Mouse (Mus musculus) hindbrain, embryonic 11.5 days (tissue): ENCODE data around the gene Lamtor1. TPM values are rescaled to one million over a fixed set of nuclear protein-coding genes. Genes with fewer than 3 reads are reported as not detected.

Experiments
- ATAC-seq: fragments of 200-750 bp; cut with Nextera tagmentation; 2 replicates; pipeline ENCODE4 v1.8.0; 2017; ENCODE audit warnings: mild to moderate bottlenecking, moderate TSS enrichment, moderate library complexity; ENCODE audit not compliant: low FRiP score
- DNase-seq: peaks from one replicate; pipeline ENCODE4 v3.0.0-alpha.2; 2015; ENCODE audit warnings: low spot score
- H3K27ac ChIP-seq: fragments of 300-500 bp; sonication (generic); 2 replicates; pipeline ENCODE4 v1.5.1; 2014; ENCODE audit warnings: mild to moderate bottlenecking, low read depth, low read length
- H3K27me3 ChIP-seq: fragments of 300-500 bp; sonication (generic); 2 replicates; pipeline ENCODE4 v1.6.1; 2014; ENCODE audit warnings: mild to moderate bottlenecking, low read length, moderate library complexity, mixed read lengths; ENCODE audit not compliant: control insufficient read depth, insufficient read depth
- H3K36me3 ChIP-seq: fragments of 300-500 bp; sonication (generic); 2 replicates; pipeline ENCODE4 v1.6.1; 2014; ENCODE audit warnings: mild to moderate bottlenecking, low read length, moderate library complexity, mixed read lengths; ENCODE audit not compliant: control insufficient read depth, insufficient read depth
- H3K4me1 ChIP-seq: fragments of 300-500 bp; sonication (generic); replicated peaks from 2 replicates; pipeline ENCODE4 v1.6.1; 2014; ENCODE audit warnings: low read length, mixed read lengths; ENCODE audit not compliant: control insufficient read depth, insufficient read depth
- H3K4me2 ChIP-seq: fragments of 300-500 bp; sonication (generic); replicated peaks from 2 replicates; pipeline ENCODE4 v1.6.1; 2014; ENCODE audit warnings: mild to moderate bottlenecking, low read depth, low read length
- H3K4me3 ChIP-seq: fragments of 300-500 bp; sonication (generic); 2 replicates; pipeline ENCODE4 v1.5.1; 2014; ENCODE audit warnings: low read depth, low read length
- H3K9ac ChIP-seq: fragments of 300-500 bp; sonication (generic); 2 replicates; pipeline ENCODE4 v1.6.1; 2014; ENCODE audit warnings: low read depth, low read length
- H3K9me3 ChIP-seq: fragments of 300-500 bp; sonication (generic); 2 replicates; pipeline ENCODE4 v1.6.1; 2016; ENCODE audit warnings: low read length; ENCODE audit not compliant: control insufficient read depth
- WGBS: fragments of 180-500 bp; shearing (Covaris S2); extraction: QIAGEN DNeasy Blood & Tissue Kit; methylation state at CpG from one replicate; pipeline ENCODE4 v1.1.7; 2014; 5-methylcytosine and 5-hydroxymethylcytosine counted together
- polyA plus RNA-seq: library from polyadenylated mRNA; unstranded; fragments of >200 nt; fragmentation: Nextera tagmentation; extraction: Ambion mirVana; gene quantifications from 2 replicates; pipeline ENCODE4 v1.2.1, GENCODE M21; 2014

Lamtor1 gene
- polyA plus RNA-seq, 1 experiment from 2014 or later = 127 TPM

DNA sequence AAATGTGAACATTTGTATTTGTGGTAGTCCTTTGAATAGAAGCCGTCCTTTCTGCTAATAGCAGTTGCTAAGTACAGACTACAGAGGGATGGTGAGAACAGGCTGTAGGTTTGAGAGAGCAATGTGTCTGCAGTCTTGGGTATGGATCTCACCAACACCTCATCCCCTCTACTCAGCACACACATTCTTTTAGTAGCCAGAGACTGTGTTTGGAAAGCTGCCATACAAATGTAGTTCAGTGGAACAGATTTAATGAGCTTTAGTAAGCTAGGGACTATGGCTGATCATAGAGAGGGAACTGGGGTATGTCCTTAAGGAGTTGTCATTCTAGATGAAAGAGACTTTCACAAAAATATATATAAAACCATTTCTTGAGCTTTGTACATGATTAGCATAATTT lies 61.6 kb downstream of the Lamtor1 start:
- Histone ChIP-seq H3K9me3 (no peaks in the 10 kb centered on the region), H3K27ac (no peak overlapping the region), H3K9ac (no peak overlapping the region), H3K27me3 (no peaks in the 10 kb centered on the region), H3K4me2 (no peak overlapping the region), H3K36me3 (no peaks in the 10 kb centered on the region), H3K4me1 (peaks cover 6% of the 10 kb centered on the region; the same call in 1 of the 2 replicates), H3K4me3 (no peak overlapping the region)
- DNase-seq (no peak), ATAC-seq (no peak)
- 97% methylated on average over 1 of the region's 1 CpGs for WGBS

DNA sequence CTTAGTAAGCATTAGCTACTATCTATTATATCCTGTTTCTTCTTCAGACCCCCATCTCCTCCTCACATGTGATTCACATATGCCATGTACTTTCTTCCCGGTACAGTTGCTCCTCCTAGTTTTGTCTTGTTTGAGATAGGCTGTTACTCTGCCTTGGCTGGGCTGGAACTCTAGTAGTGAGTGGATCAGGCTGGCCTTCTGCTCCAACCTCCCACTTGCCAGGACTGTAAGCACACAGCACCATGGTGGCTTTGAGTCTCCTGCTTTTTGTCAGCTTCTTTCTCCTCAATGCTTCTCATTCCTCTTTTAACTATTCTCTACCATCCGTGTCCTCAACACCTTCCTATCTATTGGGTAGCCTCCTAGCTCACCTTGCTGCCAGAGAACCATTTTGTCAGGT lies 63.0 kb downstream of the Lamtor1 start:
- H3K9me3 ChIP-seq = no peaks in the 10 kb centered on the region
- DNase-seq (no peak), ATAC-seq (no peak)
- peaks cover 6% of the 10 kb centered on the region for H3K4me1 ChIP-seq
- H3K4me3 ChIP-seq = no peak overlapping the region
- H3K9ac ChIP-seq = peak overlapping the region; percentile 31; the same call in 1 of the 2 replicates
- WGBS = 79% methylated on average over 2 of the region's 2 CpGs
- H3K36me3 ChIP-seq = no peaks in the 10 kb centered on the region
- no peak overlapping the region for H3K4me2 ChIP-seq
- H3K27ac ChIP-seq = peak overlapping the region; percentile 99; the same call in 1 of the 2 replicates
- H3K27me3 ChIP-seq = no peaks in the 10 kb centered on the region

DNA sequence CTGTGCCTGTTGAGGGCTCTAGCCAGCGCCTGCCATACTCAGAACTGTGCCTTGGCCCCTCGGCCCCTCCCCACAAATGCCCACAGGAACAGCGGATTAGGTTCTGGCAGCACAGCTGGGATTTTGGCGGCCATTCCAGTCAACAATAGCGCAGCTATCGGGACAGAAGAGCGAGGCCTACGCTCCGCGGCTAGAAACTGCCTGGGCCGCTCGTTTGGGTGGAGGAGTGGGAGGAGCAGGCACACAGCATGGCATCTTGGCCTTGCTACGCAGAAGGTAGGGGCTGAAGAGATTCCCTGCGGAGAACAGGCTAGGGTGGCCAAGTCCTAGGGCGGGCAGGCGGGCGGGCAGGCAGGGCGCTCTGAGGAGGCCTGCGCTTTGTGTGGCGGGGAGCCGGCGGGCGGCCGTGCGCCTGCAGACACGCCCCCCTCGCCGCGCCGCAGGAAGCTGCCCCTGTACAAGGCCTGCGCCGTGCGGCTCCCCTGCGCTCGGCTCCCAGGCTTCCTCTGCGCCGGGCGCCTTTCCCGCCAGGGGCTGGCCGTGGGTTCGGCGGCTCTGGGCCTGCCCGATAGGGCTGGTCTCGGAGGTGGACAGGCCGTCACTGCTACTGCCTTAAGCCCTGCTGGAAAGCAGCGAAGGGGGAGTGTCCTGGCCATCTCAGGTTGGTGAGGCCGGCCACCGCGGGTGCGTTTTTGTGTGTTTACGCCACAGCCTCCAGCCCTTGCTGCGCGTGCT lies 64.2 kb downstream of the Lamtor1 start:
- Histone ChIP-seq H3K27me3 (no peaks in the 10 kb centered on the region), H3K4me2 (peak overlapping the region; percentile 76), H3K9ac (peak overlapping the region; percentile 96), H3K4me1 (peaks cover 6% of the 10 kb centered on the region), H3K4me3 (peak overlapping the region; percentile 74), H3K36me3 (no peaks in the 10 kb centered on the region), H3K9me3 (no peaks in the 10 kb centered on the region), H3K27ac (peak overlapping the region; percentile 99)
- WGBS = under 1% methylated on average over 43 of the region's 53 CpGs
- peak; percentile 85 for DNase-seq
- peak; percentile 95 for ATAC-seq

DNA sequence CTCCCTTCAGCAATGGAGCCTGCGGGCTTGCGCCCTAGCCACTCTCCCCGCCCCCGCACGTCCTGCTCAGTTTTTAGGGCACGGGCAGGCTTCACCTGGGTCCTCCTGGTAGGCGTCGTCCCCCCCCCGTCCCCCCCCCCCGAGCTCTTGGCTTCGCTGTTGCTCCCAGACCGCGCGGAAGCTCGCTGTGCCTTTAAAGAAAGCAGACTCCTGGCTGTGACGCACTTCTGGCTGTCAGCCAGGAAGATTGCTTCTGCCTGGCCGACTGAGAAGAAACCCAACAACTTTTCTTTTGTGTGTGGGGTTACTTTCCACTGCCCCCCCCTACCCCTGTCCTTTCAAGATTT lies 64.7 kb downstream of the Lamtor1 start:
- peak; percentile 88 for DNase-seq
- peak; percentile 84 for ATAC-seq
- peaks cover 6% of the 10 kb centered on the region for H3K4me1 ChIP-seq

DNA sequence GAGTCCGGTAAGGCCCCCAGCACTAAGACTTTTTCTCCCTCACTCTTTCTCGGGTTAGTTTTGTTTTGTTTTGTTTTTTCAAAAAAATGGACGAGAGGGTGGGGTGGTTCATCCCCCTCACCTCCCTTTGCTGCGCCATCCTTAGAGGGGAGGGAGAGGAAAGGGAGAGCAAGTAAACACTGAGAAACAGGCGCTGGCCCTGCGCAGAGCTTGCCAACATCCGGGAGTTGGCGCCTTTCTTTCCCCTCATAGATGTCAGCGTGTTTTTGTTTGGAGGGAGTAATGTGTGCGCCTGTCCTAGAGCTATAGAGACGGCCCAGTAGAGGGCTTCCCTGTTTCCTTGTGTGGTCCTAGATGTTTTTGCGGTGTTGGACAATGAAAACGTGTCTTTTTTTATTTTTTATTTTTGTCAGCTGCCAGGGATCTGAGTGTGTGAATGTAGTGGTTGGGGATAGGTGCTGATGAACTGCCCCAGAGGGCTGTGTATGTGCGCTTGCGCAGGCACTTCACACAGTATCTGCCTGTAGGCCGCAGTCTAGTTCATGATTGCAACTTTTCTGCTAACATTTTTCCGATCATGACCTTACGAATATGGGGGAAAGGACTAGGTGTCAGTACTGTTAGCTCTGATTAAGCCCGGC lies 65.2 kb downstream of the Lamtor1 start:
- peak; percentile 75 for DNase-seq
- H3K36me3 ChIP-seq = no peaks in the 10 kb centered on the region; the same call in 1 of the 2 replicates
- peak overlapping the region; percentile 96 for H3K9ac ChIP-seq
- peak overlapping the region; percentile 74 for H3K4me3 ChIP-seq
- no peaks in the 10 kb centered on the region for H3K27me3 ChIP-seq
- peaks cover 6% of the 10 kb centered on the region for H3K4me1 ChIP-seq
- peak overlapping the region; percentile 99 for H3K27ac ChIP-seq
- no peaks in the 10 kb centered on the region for H3K9me3 ChIP-seq
- H3K4me2 ChIP-seq = peak overlapping the region; percentile 76
- 6% methylated on average over 19 of the region's 19 CpGs for WGBS
- ATAC-seq = peak; percentile 73

More for the DNA sequence above, 64.7 kb downstream of the Lamtor1 start:
- H3K4me3 ChIP-seq = peak overlapping the region; percentile 74
- WGBS = 0% methylated on average over 11 of the region's 17 CpGs
- no peaks in the 10 kb centered on the region; the same call in 1 of the 2 replicates for H3K36me3 ChIP-seq
- peak overlapping the region; percentile 76 for H3K4me2 ChIP-seq
- peak overlapping the region; percentile 96 for H3K9ac ChIP-seq
- H3K9me3 ChIP-seq = no peaks in the 10 kb centered on the region
- H3K27ac ChIP-seq = peak overlapping the region; percentile 99
- H3K27me3 ChIP-seq = no peaks in the 10 kb centered on the region

DNA sequence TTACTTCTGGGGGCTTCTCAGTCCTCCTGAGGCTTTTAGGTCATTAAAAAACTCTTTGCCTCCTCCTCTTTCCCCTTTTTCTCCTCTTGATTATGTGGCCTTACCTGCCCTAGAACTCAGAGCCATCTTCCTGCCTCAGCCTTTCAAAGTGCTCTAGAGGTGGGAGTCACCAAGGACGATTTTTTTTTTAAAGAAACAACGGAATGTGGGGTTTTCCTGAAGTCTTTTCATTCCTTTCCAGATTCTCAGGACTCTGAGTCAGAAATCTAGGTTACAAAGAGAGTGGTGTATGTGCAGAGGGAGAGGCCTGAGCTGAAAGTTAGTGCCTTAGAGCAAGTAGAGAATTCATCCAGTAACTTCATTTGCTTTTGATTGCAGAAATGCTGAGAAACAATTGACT lies 66.0 kb downstream of the Lamtor1 start:
- Histone ChIP-seq H3K27ac (peak overlapping the region; percentile 99), H3K9ac (peak overlapping the region; percentile 96), H3K9me3 (no peaks in the 10 kb centered on the region), H3K4me3 (peak overlapping the region; percentile 74), H3K4me1 (peaks cover 6% of the 10 kb centered on the region), H3K36me3 (no peaks in the 10 kb centered on the region; the same call in 1 of the 2 replicates), H3K4me2 (peak overlapping the region; percentile 76), H3K27me3 (no peaks in the 10 kb centered on the region)
- DNase-seq (no peak), ATAC-seq (no peak)
- 57% methylated on average over 2 of the region's 2 CpGs for WGBS

DNA sequence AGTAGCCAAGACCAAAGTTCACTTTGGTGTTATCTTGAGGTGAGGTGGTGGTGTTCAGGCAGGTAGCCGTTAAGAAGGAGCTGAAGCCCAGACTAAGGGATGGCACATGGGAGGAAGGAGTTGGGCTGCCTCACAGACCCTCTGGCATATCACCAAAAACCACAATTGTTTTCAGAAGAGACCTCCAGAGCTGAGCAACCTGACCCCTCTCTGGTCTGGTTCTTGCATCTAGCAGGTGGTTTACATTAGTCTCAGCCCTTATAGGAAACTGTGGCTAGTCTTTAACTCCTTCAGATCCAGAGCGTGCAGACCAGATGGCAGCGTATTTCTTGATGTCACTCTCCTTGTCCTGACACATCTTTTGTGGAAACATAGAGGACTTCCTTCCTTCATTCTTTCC lies 68.0 kb downstream of the Lamtor1 start:
- Histone ChIP-seq H3K9me3 (no peaks in the 10 kb centered on the region), H3K36me3 (no peaks in the 10 kb centered on the region; the same call in 1 of the 2 replicates), H3K4me3 (no peak overlapping the region), H3K27ac (no peak overlapping the region), H3K27me3 (no peaks in the 10 kb centered on the region), H3K4me1 (peaks cover 6% of the 10 kb centered on the region), H3K4me2 (no peak overlapping the region), H3K9ac (no peak overlapping the region)
- DNase-seq = peak; percentile 25
- no peak for ATAC-seq
- 63% methylated on average over 3 of the region's 3 CpGs for WGBS

DNA sequence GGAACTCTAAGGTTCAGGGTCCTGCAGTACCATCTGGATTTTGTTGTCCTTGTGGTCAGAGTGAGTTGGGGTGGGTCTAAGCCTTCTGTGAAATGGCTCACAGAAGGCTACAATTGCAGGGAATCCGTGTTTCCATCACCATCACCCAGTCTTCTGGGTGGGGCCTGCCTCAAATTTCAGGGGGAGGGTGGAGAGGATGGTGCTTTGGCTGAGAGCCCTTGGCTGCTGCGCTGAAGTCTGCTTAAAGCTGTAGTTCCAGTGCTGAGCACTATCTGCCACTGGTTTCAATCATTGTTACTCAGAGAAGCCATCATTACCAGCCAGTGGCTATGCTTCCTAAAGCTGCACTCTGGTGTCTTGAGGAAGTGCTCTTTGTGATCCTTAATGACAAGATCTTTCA lies 68.8 kb downstream of the Lamtor1 start:
- DNase-seq (no peak), ATAC-seq (no peak)
- H3K27me3 ChIP-seq = no peaks in the 10 kb centered on the region
- H3K9me3 ChIP-seq = no peaks in the 10 kb centered on the region
- H3K27ac ChIP-seq = no peak overlapping the region
- H3K4me3 ChIP-seq = no peak overlapping the region
- H3K36me3 ChIP-seq = peaks cover 2% of the 10 kb centered on the region; the same call in 1 of the 2 replicates
- no peak overlapping the region for H3K9ac ChIP-seq
- H3K4me1 ChIP-seq = peaks cover 4% of the 10 kb centered on the region
- 49% methylated on average over 2 of the region's 2 CpGs for WGBS
- H3K4me2 ChIP-seq = no peak overlapping the region
